Mouse (Mus musculus) right cerebral cortex, adult 2 months (tissue): Measurements from ENCODE around the gene Zfp93.
A peak's percentile ranks its signal among the peaks of the same experiment; 100 is the strongest.
"Not testable (repeated sequence)": the region's sequence is repeated elsewhere in the genome, so short reads cannot be mapped to it uniquely, and the experiment has no call there.

Source experiments
- DNase-seq, 2 experiments: peaks; one replicate each; pipeline ENCODE4 v3.0.0; 2021 to 2022; ENCODE audit warnings: low spot score in 2 of 2

Gene Zfp93

GRCm38 (mm10) chr7:24270288-24270672 lies at the start of gene Zfp93:
TSS of gene Zfp93 (plus strand) at chr7:24270420.
- DNase-seq = peak; percentile 86 to 87

GRCm38 (mm10) chr7:24237040-24237791 lies 33.0 kb upstream of the Zfp93 start, which contains the start of gene Zfp109:
TSS of gene Zfp109 (minus strand) at chr7:24237560.
- peak; percentile 80 to 85 for DNase-seq

- no peak for DNase-seq
Observed at GRCm38 (mm10) chr7:24253779-24254615, 16.2 kb upstream of the Zfp93 start.

- peak; percentile 88 to 93 for DNase-seq
Observed at GRCm38 (mm10) chr7:24254633-24255474, 15.4 kb upstream of the Zfp93 start, which contains the start of gene Zfp108. TSS of gene Zfp108 (plus strand) at chr7:24254794.

- DNase-seq = peak; percentile 12 to 13
Observed at GRCm38 (mm10) chr7:24259306-24259999, 10.8 kb upstream of the Zfp93 start.

- no peak for DNase-seq
Observed at GRCm38 (mm10) chr7:24260000-24260312, 10.3 kb upstream of the Zfp93 start.

GRCm38 (mm10) chr7:24268176-24269155 lies 1.8 kb upstream of the Zfp93 start:
- DNase-seq = peak in 1 of 2 experiments; percentile 16

GRCm38 (mm10) chr7:24269256-24269655 lies 964 bp upstream of the Zfp93 start:
- no peak for DNase-seq

- no peak for DNase-seq
Observed at GRCm38 (mm10) chr7:24269667-24270287, 443 bp upstream of the Zfp93 start.

GRCm38 (mm10) chr7:24271191-24271590 lies 971 bp downstream of the Zfp93 start:
- DNase-seq = no peak

GRCm38 (mm10) chr7:24274456-24274855 lies 4.2 kb downstream of the Zfp93 start:
- no peak for DNase-seq

- not testable (repeated sequence) for DNase-seq
Observed at GRCm38 (mm10) chr7:24278771-24279170, 8.6 kb downstream of the Zfp93 start.

- DNase-seq = no peak
Observed at GRCm38 (mm10) chr7:24280031-24280857, 10.0 kb downstream of the Zfp93 start.

GRCm38 (mm10) chr7:24280858-24281145 lies 10.6 kb downstream of the Zfp93 start:
- DNase-seq = no peak

GRCm38 (mm10) chr7:24286090-24286489 lies 15.9 kb downstream of the Zfp93 start:
- DNase-seq = no peak

GRCm38 (mm10) chr7:24286916-24287315 lies 16.7 kb downstream of the Zfp93 start:
- DNase-seq = no peak

GRCm38 (mm10) chr7:24287670-24288069 lies 17.4 kb downstream of the Zfp93 start:
- no peak for DNase-seq

- DNase-seq = no peak
Observed at GRCm38 (mm10) chr7:24288512-24288911, 18.3 kb downstream of the Zfp93 start.

GRCm38 (mm10) chr7:24290106-24290693 lies 20.0 kb downstream of the Zfp93 start:
- no peak for DNase-seq
